Mouse (Mus musculus) embryonic facial prominence, embryonic 14.5 days (tissue): ENCODE data around the gene Lrrc49. TPM values are rescaled to one million over a fixed set of nuclear protein-coding genes. Genes with fewer than 3 reads are reported as not detected.

Source experiments
- ATAC-seq: fragments of 200-750 bp; cut with Nextera tagmentation; 2 replicates; pipeline ENCODE4 v1.8.0; 2017; ENCODE audit warnings: low read depth, moderate number of reproducible peaks, moderate TSS enrichment
- DNase-seq: peaks from one replicate; pipeline ENCODE4 v3.0.0-alpha.2; 2015; ENCODE audit warnings: low spot score
- H3K27ac ChIP-seq: fragments of 300-500 bp; sonication (generic); replicated peaks from 2 replicates; pipeline ENCODE4 v1.5.1; 2014; ENCODE audit warnings: low read depth, mild to moderate bottlenecking, low read length, moderate library complexity
- H3K27me3 ChIP-seq: fragments of 300-500 bp; sonication (generic); replicated peaks from 2 replicates; pipeline ENCODE4 v1.6.1; 2014; ENCODE audit warnings: low read length; ENCODE audit not compliant: control insufficient read depth, insufficient read depth
- H3K36me3 ChIP-seq: fragments of 300-500 bp; sonication (generic); 2 replicates; pipeline ENCODE4 v1.6.1; 2014; ENCODE audit warnings: low read length, mixed read lengths; ENCODE audit not compliant: control insufficient read depth, insufficient read depth
- H3K4me1 ChIP-seq: fragments of 300-500 bp; sonication (generic); 2 replicates; pipeline ENCODE4 v1.6.1; 2014; ENCODE audit warnings: antibody characterized with exemption, low read length; ENCODE audit not compliant: control insufficient read depth, insufficient read depth
- H3K4me2 ChIP-seq: fragments of 300-500 bp; sonication (generic); 2 replicates; pipeline ENCODE4 v1.6.1; 2014; ENCODE audit warnings: low read depth, mild to moderate bottlenecking, low read length, moderate library complexity, mixed read lengths
- H3K4me3 ChIP-seq: fragments of 300-500 bp; sonication (generic); 2 replicates; pipeline ENCODE4 v1.5.1; 2014; ENCODE audit warnings: low read depth, mild to moderate bottlenecking, low read length
- H3K9ac ChIP-seq: fragments of 300-500 bp; sonication (generic); 2 replicates; pipeline ENCODE4 v1.6.1; 2014; ENCODE audit warnings: low read depth, mild to moderate bottlenecking, low read length, moderate library complexity, mixed read lengths
- H3K9me3 ChIP-seq: fragments of 300-500 bp; sonication (generic); 2 replicates; pipeline ENCODE4 v1.6.1; 2016; ENCODE audit warnings: low read length; ENCODE audit not compliant: control insufficient read depth
- WGBS: fragments of 180-500 bp; shearing (Covaris S2); extraction: QIAGEN DNeasy Blood & Tissue Kit; methylation state at CpG from one replicate; pipeline ENCODE4 v1.1.7; 2014; 5-methylcytosine and 5-hydroxymethylcytosine counted together
- polyA plus RNA-seq: library from polyadenylated mRNA; unstranded; fragments of >200 nt; fragmentation: Nextera tagmentation; extraction: Ambion mirVana; gene quantifications from 2 replicates; pipeline ENCODE4 v1.2.1, GENCODE M21; 2014

The Lrrc49 gene
- polyA plus RNA-seq, 1 experiment from 2014 or later: 20.4 TPM

DNA sequence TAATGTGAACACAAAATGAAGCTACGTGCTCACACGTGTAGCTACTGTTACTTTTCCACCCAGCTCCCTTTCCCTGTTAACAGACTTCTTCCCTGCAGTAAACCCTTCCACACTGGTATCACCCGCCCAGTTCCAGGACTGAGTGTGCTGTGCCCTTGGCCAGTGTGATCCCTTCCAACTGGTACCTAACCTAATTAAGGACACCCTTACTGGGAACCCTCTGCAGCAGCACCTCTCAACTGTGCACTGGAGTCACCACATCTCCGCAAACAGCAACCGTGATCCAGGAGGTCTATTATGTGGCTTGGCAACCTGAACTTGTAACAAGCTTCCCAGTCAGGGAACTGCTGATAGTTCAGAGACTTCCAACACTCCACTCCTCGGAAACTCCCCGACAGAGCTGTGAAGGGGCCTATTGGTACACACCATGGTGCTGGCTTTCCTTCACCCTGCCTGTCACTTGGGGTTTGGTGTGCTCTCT, 61.6 kb downstream of the Lrrc49 start:
- no peak overlapping the region for H3K4me3 ChIP-seq
- no peaks in the 10 kb centered on the region for H3K27me3 ChIP-seq
- ATAC-seq (no peak), DNase-seq (no peak)
- H3K9ac ChIP-seq: no peak overlapping the region
- no peak overlapping the region for H3K27ac ChIP-seq
- no peak overlapping the region for H3K4me2 ChIP-seq
- no peaks in the 10 kb centered on the region for H3K4me1 ChIP-seq
- WGBS: 75% methylated on average over 7 of the region's 7 CpGs
- no peaks in the 10 kb centered on the region for H3K36me3 ChIP-seq
- H3K9me3 ChIP-seq: no peaks in the 10 kb centered on the region

DNA sequence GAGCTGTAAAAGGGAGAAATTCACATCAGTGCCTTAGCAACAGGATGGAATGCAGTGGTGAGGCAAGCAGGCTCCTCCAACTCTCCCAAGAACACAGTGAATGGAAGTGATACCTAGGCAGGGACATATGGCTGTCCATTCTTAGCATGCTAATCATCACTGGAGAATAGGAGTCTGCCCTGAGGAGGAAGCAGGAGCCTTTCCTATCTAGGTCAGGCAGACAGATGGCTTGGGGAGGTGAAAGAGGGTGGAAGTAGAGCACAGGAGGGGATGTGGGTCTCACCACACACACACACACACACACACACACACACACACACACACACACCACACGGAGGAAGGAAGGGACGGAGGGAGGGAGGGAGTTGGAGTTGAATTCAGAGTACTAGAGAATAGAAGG, 62.1 kb downstream of the Lrrc49 start:
- WGBS: 72% methylated on average over 2 of the region's 2 CpGs
- no peak overlapping the region for H3K9ac ChIP-seq
- H3K4me1 ChIP-seq: no peaks in the 10 kb centered on the region
- ATAC-seq (no peak; the same call in 1 of the 2 replicates), DNase-seq (peak; percentile 27)
- H3K27me3 ChIP-seq: no peaks in the 10 kb centered on the region
- H3K36me3 ChIP-seq: no peaks in the 10 kb centered on the region
- H3K27ac ChIP-seq: no peak overlapping the region
- H3K9me3 ChIP-seq: no peaks in the 10 kb centered on the region
- H3K4me2 ChIP-seq: no peak overlapping the region
- H3K4me3 ChIP-seq: no peak overlapping the region

DNA sequence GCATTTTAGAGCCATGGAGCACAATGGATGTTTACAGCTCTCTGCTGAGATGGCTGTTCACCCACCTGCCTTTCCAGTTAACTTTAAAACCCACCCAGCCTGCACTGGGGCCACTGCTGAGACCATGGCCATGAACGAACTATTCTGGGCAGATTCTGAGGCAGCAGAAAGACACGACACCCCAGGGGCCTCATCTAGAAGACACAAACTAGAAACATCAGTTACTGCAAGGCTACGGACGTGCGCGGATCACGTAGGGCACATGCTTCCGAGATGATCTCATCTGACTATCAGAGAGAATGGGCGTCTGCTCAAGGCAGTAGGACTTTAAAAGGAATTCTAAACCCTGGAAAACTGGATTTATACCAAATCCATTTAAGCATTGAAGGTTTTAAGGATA, 71.0 kb downstream of the Lrrc49 start:
- Histone ChIP-seq H3K9me3 (no peaks in the 10 kb centered on the region), H3K27me3 (no peaks in the 10 kb centered on the region), H3K9ac (no peak overlapping the region), H3K36me3 (no peaks in the 10 kb centered on the region; the same call in 1 of the 2 replicates), H3K4me3 (no peak overlapping the region), H3K27ac (no peak overlapping the region), H3K4me2 (no peak overlapping the region), H3K4me1 (no peaks in the 10 kb centered on the region)
- 45% methylated on average over 9 of the region's 9 CpGs for WGBS
- DNase-seq (peak; percentile 71), ATAC-seq (peak; percentile 71; the same call in 1 of the 2 replicates)

DNA sequence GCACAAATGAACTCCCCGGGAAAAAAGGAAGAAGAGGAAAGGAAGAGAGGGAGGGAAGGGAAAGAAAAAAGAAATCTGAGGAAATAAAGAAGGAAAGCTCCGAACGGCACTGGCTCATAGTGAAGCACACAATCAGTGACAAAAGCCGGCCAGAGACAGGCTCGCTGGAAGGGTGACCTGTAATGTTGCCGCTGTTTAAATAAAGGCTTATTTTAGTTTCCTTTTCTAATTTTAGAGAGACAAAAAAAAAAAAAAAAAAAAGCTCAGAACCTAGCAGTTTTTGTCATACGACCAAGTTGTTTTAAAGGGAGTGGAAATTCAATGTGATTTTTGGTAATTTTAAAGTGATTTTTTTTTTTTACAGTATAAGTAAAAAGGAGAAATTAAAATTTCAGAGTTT, 71.6 kb downstream of the Lrrc49 start:
- H3K4me2 ChIP-seq: no peak overlapping the region
- DNase-seq: no peak
- no peak for ATAC-seq
- no peak overlapping the region for H3K27ac ChIP-seq
- 82% methylated on average over 7 of the region's 7 CpGs for WGBS
- H3K9ac ChIP-seq: no peak overlapping the region
- no peaks in the 10 kb centered on the region for H3K27me3 ChIP-seq
- no peak overlapping the region for H3K4me3 ChIP-seq
- H3K4me1 ChIP-seq: no peaks in the 10 kb centered on the region
- H3K9me3 ChIP-seq: no peaks in the 10 kb centered on the region
- H3K36me3 ChIP-seq: no peaks in the 10 kb centered on the region; the same call in 1 of the 2 replicates

DNA sequence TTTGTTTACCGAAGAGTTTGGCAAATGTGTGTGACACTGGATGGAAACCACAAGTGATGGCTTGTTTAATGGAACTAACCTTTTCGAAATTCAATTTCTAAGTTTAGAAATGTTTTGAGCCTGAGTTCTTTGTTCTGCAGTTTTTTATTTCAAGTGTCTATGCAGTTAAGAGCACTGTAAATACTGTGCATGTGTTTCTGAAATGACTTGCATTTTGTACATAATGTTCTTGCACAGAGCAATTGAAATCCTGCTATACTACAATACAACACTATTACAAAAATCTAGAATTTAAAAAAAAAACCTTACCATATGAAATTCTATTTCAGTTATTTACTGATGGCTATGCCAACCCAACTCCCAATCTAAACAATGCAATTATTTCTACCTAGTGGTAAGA, 75.7 kb downstream of the Lrrc49 start:
- Histone ChIP-seq H3K36me3 (no peaks in the 10 kb centered on the region; the same call in 1 of the 2 replicates), H3K4me3 (no peak overlapping the region), H3K4me1 (no peaks in the 10 kb centered on the region), H3K9ac (no peak overlapping the region), H3K27me3 (no peaks in the 10 kb centered on the region), H3K9me3 (no peaks in the 10 kb centered on the region), H3K4me2 (no peak overlapping the region), H3K27ac (no peak overlapping the region)
- 85% methylated on average over 2 of the region's 2 CpGs for WGBS
- ATAC-seq: no peak
- DNase-seq: no peak

DNA sequence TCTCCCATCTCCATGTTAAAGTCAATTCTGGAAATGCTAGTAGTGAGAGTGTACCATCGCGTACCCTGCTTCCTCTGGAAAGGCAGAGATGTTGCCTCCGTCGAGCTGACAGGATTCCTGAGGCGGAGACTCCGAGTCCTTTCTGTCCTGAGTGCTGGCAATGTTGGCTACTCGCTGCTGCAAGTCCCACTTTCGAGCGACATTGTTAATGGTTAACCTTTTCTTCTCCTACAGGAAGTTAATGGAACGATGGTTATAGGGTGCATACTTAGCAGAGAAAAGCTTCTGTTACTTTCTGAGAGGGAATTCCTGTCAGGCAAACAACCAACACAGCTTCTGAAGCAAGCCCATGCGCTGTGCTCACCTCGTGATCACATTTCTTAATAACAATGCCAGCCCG, 77.8 kb downstream of the Lrrc49 start:
- Histone ChIP-seq H3K27ac (no peak overlapping the region), H3K27me3 (no peaks in the 10 kb centered on the region), H3K9me3 (no peaks in the 10 kb centered on the region), H3K36me3 (no peaks in the 10 kb centered on the region; the same call in 1 of the 2 replicates), H3K4me1 (no peaks in the 10 kb centered on the region), H3K4me3 (no peak overlapping the region), H3K9ac (no peak overlapping the region), H3K4me2 (no peak overlapping the region)
- 77% methylated on average over 13 of the region's 13 CpGs for WGBS
- ATAC-seq (no peak), DNase-seq (no peak)

DNA sequence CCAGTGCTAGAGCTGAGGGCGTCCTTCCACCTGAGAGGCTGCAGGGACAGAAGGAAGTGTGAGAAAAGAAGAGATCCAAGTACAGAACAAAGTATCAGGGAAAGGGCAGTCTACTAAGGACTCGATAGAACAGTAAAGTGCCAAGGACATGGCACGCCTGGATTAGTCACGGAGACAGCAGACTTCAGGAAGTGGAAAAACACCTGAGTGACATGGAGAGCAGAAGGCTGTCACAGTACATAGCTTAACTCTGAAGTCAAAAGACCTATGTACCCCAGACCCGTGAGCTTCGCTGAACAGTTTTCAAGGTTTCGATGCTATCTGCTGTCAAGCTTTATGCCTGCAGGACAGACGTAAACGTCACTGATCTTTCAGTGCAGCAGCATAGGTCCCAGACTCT, 79.1 kb downstream of the Lrrc49 start:
- DNase-seq (no peak), ATAC-seq (no peak)
- Histone ChIP-seq H3K4me1 (no peaks in the 10 kb centered on the region), H3K9ac (no peak overlapping the region), H3K27me3 (no peaks in the 10 kb centered on the region), H3K9me3 (no peaks in the 10 kb centered on the region), H3K27ac (no peak overlapping the region), H3K36me3 (no peaks in the 10 kb centered on the region; the same call in 1 of the 2 replicates), H3K4me2 (no peak overlapping the region), H3K4me3 (no peak overlapping the region)
- WGBS: 86% methylated on average over 9 of the region's 9 CpGs

DNA sequence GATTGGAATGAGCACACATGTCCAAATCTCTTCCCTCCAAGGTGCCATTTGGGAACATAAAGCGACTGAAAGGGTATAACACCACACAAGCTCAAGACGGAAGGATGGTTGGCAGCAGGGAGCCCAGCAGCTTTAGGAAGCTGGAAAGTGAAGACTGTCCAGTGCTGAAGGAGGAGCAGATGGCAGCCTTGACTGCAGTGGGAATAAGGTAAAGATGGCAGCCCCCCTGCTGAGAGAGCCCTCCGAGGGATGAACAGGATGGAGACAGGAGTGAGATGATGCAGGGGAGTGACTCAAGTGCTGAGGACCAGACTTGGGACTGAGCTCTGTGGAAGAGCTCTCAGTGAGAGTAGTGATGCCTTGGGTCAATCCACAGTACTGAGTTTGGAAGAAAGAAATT, 79.9 kb downstream of the Lrrc49 start:
- no peaks in the 10 kb centered on the region for H3K4me1 ChIP-seq
- H3K27ac ChIP-seq: no peak overlapping the region
- H3K4me2 ChIP-seq: no peak overlapping the region
- H3K36me3 ChIP-seq: no peaks in the 10 kb centered on the region; the same call in 1 of the 2 replicates
- H3K9ac ChIP-seq: no peak overlapping the region
- DNase-seq (no peak), ATAC-seq (no peak)
- no peaks in the 10 kb centered on the region for H3K27me3 ChIP-seq
- 81% methylated on average over 3 of the region's 3 CpGs for WGBS
- no peaks in the 10 kb centered on the region for H3K9me3 ChIP-seq
- H3K4me3 ChIP-seq: no peak overlapping the region

DNA sequence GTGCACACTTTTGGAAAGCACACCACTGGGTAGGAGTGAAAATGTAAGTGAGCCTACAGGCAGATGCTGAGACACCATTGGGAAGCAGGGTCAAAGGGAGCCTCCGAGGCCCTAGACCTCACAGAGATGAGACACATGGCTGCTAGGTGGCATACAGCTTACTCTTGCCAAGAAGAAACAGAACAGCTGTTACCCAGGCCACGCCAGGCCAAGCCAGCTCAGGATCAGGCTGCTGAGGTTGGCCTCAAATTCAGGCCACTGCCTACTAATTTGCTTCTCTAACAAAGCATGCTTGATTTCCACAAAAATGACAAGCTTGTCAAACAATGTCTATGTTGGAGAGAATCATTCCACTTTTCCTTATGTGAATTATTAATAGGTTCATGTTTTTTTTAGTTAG, 83.0 kb downstream of the Lrrc49 start:
- 68% methylated on average over 2 of the region's 2 CpGs for WGBS
- ATAC-seq (no peak), DNase-seq (no peak)
- no peaks in the 10 kb centered on the region; the same call in 1 of the 2 replicates for H3K36me3 ChIP-seq
- H3K4me1 ChIP-seq: peaks cover 5% of the 10 kb centered on the region; the same call in 1 of the 2 replicates
- H3K9me3 ChIP-seq: no peaks in the 10 kb centered on the region
- no peak overlapping the region for H3K9ac ChIP-seq
- H3K4me3 ChIP-seq: no peak overlapping the region
- H3K4me2 ChIP-seq: no peak overlapping the region
- H3K27me3 ChIP-seq: no peaks in the 10 kb centered on the region
- H3K27ac ChIP-seq: no peak overlapping the region
